Mouse (Mus musculus) forelimb bud, embryonic 11.5 days (tissue): Measurements from ENCODE around the gene Sez6l.

ENCODE experiments used
- DNase-seq: peaks from one replicate; pipeline ENCODE4 v3.0.0-alpha.2; 2012; ENCODE audit warnings: low read depth, low spot score

Sez6l gene

DNA sequence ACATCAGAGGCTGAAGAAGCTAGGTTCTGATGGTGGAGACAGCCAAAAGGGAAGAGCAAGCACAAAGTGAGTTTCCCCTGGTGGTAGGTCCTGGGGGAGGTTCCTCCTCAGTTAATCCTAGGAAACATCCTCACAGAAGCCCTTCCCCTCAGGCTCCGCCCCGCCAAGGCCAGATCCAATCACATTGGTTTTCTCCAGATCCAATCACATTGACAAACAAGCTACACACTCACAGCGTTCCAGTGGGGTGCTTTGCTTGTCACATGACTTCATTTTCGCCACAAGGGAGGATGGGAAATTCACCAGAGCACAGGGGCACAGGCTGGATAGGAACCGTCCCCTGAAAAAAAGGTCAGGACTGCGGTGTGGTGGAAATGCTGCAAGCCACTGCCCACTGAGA, 9.1 kb upstream of the Sez6l start:
- no peak for DNase-seq

DNA sequence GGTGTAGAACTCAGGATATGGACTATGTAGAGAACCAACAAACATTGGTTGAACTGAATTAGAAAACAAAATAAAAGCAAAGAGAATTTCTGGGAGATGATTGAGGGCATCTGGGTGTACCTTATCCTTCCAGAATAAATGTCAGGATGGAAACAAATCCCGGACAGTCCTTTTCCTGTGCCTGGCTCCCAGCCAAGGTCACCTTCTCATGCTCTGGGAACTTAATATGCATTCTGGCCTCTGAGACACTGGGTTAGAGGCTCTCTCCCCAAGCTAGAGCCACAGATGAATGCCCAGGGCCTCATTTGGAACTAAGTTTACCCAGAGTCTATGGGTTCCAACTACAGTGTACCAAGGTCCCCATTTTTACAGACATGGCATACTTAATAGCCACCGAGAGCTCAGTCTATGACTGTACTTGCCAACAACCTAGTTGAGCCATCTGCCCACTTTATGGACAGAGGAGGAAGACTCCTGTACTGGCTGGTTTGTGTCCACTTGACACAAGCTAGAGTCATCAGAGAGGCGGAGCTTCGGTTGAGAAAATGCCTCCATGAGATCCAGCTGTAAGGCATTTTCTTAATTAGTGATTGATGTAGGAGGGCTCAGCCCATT, 7.3 kb upstream of the Sez6l start:
- DNase-seq = no peak

DNA sequence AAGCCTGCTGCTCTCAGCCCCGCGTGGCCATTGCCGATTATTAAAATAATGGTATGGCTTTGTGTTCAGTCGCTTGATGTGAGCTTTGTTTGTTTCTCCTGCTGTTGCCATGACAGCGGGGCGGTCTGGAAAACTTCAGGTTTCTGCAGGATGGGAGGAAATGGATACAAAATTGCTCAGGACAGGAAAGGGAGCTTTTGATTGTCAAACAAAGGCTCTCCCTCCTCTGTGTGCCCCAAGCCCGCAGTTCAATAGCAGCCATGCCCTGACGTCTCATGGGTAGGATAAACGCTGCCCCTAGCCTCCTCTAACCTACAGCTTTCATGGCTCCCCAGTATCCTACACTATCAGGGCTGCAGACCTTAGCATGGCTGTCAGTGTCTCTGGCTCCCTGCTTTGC, 6.3 kb upstream of the Sez6l start:
- peak; percentile 68 for DNase-seq

DNA sequence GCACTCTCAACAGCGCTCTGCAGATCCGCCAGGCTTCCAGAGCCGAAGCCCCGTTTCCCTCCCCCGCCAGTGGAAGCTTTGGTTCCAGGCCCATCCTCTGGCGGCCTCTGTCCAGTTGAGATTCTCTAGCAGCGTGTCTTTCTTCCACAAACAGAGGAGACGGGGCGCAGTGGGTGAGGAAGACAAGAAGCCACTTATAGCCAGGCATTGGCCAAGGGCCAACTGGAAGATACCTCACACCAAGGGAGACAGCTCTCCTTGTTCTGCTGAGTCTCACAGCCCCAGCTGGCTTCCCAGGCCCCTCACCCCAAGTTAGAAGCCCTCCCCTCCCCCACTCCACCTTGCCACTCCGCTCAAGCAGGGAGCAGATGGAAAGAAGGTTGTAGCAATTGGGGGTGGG, 765 bp upstream of the Sez6l start:
- no peak for DNase-seq

DNA sequence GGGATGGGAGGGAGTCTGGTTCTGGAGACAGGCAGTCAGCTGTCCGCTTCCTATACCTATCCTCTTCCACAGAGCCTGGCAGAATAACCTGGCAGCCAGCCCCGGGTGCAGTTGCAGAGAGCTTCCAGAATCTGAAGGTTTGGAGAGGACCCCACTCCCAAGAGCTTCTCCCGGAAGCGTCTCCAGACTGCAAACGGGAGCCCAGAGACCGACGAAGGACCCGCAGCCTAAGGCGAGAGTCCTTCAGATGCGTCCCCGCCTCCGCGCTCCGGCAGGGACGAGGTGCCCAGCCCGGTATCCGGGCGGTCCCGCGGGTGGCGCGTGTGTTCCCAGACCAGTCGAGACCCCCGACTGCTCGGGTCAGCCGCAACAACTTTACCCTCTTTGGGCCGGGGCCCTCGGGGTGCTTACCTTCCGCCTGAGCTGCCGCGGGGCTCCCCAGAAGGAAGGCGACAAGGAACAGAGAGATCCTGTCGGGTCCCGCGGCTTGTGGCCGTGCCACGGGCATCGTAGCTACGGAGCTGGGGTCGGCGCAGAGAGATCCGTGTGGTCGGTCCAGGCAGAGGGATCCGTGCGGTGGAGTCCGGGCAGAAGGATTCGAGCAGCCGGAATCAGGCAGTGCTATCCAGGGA, 508 bp downstream of the Sez6l start:
- no peak for DNase-seq

DNA sequence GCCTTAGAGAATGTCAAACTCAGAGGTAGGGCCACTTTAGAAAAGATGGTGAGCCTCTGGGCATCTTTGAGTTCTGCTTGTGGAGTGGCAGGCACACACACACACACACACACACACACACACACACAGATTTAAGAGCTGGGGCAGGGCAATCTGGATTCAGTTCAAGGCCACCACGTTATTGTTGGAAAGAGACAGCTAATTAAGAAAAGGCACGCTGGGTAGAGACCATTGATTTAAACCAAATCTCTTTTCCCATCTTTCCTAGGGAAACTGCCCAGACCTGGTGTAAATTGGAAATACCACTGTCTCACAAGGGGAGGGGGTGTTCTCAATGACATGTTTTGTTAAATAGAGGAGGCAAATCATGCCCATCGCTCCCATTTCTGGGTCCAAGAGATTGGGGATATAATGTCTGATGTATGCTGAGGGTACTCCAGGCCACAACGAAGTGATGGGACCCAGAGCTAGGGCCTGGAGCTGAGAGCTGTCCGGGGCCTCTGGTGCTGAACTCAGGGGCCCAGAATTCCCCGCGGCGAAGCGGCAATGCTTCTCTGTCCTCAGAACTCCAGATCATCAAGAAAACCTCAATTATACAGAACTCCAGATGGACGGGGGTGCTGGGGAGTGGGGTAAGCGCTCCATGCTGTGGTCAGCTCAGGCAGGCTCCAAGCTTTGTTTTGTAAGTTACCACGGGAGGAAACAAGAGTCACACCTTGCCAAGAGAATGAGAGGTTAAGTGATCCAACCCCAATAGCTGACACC, 1.7 kb downstream of the Sez6l start:
- peak; percentile 52 for DNase-seq

DNA sequence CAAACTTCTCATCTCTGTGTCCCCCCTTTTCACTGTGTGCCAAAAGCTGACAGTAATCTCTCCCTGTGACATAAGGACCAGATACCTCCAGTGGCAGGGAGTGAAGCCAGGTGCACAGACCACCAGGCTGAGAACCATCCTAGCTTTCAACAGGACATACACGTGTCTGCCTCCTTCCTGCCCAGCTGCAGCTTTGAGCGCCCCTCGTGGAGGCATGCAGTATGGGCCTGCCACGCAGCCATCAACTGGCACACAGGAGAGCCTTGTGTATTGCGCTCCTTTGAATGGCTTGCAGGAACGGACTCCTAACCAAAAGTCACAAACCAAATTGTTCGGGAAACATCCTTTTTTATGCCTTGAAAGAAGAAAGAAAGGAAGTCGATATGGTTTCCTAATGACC, 3.1 kb downstream of the Sez6l start:
- DNase-seq = no peak

DNA sequence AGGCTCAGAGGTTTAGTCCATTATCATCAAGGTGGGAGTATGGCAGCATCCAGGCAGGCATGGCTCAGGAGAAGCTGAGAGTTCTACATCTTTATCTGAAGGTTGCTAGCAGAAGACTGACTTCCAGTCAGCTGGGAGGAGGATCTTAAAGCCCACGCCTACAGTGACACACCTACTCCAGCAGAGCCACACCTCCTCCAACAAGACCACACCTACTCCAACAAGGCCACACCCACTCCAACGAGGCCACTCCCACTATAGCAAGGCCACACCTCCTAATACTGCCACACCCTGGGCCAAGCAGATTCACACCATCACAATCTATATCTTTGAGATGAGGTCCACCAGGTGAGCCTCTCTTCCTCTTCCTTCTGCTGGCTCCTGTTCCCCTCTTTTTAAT, 4.8 kb downstream of the Sez6l start:
- no peak for DNase-seq

DNA sequence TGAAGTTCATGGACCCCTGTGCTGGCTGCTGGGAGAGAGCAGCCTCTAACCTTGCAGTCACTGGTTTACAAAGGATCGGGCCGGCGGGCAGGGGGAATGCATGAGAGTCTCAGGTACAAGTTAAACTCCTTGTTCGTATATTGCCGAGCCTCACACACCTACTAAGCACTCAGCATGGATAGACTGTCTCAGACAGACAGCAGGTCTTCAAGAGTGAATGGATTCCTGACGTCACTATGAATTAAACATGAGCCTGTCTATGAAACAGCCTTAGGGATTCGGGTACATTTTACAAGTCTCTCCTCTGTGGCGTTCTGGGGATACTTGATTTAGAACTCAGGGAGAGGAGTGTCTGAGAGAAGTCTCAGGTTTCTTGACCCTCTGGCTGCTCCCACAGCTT, 11.5 kb downstream of the Sez6l start:
- DNase-seq = no peak

DNA sequence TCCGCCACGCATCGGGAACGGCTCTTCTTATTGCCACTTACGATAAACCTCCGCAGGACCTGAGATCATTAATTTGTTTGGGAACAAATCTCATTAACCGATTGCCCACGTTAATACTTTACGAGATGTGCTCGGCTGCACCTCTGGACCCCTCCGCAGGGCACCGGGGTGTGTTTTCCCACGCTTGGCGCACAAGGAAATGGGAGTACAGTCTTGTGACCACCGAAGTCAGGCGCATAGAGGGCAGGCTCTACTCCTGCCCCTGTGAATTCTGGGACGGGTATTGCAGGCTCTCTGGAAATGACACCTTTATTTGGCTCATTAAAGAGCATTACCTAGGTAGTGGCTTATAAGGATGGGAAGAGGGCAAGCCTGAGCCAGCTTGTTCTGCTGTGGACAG, 11.9 kb downstream of the Sez6l start:
- no peak for DNase-seq

DNA sequence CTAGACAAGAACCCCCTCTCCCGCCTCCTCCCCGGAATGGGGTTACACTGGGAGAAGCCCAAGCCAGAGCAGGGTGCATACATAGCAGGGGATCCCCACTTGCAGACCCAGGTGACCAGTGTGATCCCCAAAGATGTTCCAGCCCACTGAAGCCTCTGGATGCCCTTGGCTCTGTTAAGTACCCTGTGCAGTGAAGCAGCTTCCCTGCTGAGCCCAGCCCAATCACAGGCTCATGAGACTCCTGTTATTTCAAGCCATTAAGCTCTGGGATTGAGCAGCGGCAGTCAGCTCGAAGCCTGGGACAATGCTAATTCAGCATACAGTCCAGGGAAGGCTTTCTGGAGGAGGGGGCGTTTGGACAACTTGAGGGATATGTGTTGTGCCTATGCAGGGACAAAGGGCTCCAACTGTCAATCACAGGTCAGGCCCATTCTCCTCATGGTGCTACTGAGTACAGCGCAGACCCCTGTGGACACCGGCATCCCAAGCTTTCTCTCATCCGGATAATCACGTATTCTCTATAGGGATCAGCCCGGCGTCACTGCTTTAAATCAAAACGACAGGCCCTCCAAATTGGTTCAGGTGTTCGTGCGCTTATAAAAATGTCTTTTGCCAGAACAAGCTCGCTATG, 16.0 kb downstream of the Sez6l start:
- DNase-seq = no peak

DNA sequence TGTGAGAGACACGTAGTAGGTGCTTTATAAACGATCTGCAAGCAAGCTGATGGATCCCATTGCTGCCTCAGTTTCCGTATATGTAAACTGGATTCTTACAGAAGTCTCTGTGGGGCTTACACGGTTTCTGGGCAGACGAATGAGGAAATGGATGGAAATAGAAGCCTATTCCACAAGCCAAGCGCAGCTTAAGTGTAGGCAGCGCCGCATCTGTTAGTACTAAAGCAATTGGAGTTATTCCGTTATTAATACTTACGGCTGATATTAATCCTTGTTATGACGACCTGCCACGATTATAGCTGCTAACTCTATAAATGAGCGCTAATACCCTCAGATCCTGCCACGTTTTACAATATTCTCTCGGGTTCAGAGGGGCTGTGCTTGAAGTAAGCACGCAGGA, 16.8 kb downstream of the Sez6l start:
- DNase-seq = no peak

DNA sequence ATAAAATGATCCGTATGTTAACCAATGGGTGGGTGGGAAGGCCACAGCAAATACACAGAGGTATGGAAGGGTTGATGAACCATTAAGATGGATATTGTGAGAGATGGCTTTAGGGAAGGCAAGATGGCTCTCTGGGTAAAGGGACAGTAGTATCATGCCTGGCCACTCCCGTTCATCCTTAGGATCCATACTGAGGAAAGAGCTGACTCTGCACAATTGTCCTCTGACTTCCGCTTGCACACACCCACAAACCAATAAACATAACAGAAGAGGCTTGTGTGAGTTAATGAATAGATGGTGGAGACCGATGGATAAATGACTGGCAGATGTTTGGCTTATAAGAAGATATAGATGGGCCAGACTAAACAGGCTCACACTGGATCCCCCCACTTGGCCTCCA, 19.6 kb downstream of the Sez6l start:
- DNase-seq = no peak

DNA sequence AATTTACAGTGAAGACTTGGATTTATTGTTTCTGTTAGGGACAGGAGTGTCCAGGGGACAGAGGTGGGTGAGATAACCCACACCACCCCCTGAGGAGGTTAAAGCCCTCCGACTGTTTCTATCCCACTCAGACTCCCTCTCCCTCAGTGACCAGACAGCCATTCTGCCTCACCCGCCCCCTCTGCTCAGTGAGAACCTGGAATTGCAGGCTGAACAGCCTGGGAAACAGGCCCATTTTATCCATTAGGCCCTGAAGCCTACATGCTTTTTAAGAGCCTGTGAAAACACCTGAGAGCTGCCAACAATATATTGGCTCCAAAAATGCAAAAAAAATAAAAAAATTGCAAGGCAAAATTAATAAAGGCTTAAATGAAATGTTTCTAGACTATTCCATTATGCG, 20.3 kb downstream of the Sez6l start:
- DNase-seq = no peak

DNA sequence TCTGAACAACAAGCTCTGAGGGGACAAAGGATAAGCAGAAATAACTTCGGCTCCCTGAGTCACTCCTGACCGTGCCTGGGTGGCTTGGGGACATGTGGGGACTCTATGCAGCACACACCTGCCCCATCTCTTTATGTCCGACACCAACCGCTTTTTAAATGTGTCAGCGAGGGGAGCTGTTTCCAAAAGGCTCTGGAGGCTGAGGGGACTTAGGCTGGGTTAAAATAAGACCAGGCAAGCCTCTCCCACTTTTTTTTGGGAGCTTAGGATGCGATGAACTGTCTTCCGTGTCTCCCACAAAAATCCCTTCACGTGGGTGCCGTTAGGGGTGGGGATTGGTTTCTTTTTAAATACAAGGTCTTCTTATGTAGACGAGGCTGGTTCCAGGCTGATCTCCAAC, 22.5 kb downstream of the Sez6l start:
- no peak for DNase-seq

DNA sequence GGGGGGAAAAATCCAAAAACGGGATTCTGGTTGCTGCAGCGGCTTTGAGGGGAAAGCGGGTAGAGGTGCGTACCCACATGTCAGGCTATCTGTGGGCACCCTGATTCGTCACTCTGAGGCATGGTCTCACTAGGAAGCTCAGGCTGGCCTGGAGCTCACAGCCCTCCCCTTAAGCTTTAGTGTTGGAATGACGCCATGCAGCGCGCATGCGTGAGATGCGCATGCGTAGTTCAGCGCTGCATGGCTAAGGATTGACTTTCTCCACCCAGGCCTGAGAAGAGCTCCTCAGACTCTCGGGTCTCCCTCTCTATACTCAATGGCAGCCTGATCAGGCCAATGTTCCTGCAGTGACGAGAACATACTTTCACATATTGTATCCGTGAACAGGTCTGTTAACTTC, 24.2 kb downstream of the Sez6l start:
- DNase-seq = no peak

DNA sequence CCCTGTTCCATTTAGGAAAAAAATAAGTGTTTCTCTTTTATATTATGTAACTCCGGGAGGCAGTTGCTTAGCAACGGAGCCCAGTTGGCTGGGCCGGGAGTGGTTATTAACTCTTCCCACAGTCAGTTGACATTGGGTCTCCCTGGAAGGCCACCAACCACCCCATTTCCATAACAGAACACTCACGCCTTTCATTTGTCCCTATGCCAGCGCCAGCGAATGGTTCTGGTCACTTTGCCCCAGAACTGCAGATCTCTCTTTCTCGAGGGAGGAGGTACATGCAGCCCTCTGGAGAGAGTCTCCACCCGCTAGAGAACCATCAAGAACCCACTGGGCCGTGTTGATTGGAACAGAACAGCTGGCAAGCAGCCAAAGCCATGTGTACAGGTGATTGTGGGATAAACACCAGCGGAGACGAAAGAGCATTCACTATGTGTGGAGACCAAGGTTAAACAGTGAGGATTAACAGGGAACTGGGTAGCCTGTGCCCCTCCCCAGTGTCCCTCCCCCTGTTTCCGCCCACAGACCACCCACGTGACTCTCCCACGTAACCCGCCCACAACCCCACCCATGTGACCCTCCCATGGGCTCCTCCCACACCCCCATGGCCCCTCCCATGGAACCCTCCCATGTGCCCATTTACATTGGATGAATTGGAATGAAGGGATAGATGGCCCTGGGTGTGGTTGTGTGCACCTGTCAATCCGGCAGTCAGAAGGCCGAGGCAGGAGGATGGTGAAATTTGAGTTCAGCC, 24.8 kb downstream of the Sez6l start:
- DNase-seq = no peak

DNA sequence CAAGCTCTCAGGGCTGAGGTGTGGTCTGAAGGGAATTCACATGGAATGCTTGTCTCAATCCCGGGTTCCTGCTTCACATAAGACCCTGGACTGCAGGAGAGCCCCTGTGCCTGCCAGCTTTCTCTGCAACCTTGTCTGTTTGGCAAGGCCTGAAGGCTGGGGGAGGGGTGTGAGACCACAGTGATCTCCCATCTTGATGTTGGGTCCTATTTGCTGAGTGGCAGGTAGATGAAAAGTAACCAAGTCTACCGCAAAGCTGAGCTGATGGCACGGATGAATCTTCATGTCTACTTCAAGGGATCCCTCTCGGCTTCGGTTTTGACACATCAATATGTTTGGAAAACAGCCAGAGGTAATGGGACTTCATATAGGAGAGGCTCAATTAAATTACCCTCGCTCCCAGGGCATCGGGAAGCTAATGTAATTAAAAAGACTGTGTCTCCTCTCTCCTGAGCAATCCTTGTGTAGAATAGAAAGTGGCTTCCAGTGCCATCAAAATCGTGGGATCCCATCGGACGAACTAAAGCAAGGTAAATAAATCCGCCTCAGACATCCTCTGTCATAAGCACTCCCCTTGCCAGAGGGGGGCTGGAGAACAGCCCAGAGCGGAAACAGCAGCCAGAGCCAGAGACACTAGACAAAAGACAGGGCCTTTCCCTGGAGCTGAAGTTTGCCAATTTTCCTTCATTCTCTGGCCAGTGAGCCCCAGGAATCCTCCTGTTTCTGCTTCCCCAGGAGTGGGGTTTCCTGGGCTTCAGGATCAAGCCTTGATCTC, 28.0 kb downstream of the Sez6l start:
- no peak for DNase-seq

DNA sequence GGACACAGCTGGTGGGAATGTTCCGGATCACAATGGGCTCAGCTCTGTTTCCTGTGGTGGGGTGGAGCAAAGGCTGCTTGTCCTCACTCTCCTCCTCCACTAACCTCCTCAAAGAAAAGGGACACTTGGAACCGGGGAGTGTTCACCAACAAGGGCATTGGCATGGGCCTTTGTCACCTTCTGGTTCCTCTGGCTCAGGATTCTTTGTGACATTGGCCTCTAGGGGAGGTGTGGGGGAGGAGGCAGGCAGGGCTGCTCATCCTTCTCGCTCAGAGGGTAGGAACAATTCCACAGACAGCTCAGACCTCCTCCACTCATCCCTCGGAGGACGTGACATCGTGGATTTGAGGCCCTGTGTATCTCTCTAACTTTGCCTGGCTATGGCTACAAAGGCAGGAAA, 30.2 kb downstream of the Sez6l start:
- no peak for DNase-seq

DNA sequence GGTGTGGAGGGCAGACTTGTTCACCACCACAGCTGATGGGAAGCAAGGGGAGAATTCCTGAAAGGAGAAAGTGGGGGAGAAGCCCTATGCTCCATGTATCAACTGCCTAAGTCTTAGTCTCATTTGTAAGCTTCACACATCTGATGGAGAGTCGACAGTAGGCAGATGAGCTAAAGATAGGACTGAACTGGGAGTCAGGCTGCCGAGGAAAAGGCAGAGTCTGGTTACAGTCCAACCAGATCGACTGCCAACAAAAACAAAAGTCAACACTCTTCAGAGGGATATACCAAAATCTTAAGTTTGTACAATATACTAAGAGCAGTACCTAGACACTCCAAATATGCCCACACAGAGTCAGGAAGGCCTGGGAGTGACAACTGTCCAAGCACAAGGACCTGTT, 38.7 kb downstream of the Sez6l start:
- no peak for DNase-seq

DNA sequence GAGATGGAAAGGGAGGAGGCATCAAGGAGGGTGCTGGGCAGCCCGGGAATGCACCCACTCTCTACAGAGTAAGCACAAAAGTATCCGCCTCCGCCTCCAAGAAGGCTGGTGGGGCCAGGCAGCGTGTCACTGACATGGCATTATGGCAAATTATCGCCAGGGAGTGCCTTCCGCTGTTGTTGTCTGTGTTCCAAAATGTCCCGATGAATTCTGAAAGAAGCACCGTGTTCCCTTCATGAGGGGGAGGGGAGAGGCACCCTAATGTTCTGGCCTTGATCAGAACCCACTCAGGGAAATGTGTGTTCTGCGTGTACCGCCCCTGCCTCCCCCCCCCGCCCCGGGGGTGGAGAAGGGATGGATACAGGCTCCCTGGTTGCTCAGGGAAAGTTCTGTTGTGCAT, 41.1 kb downstream of the Sez6l start:
- no peak for DNase-seq
